Mouse (Mus musculus) heart, embryonic 12.5 days (tissue): Measurements from ENCODE around the gene Urb1. TPM values are rescaled to one million over a fixed set of nuclear protein-coding genes. Genes with fewer than 3 reads are reported as not detected.

Experiments used
- ATAC-seq: fragments of 200-750 bp; cut with Nextera tagmentation; 2 replicates; pipeline ENCODE4 v1.8.0; 2017; ENCODE audit warnings: moderate TSS enrichment, moderate library complexity; ENCODE audit not compliant: insufficient number of reproducible peaks, low FRiP score
- H3K27ac ChIP-seq: fragments of 300-500 bp; sonication (generic); 2 replicates; pipeline ENCODE4 v1.5.1; 2016; ENCODE audit warnings: mild to moderate bottlenecking, moderate library complexity; ENCODE audit not compliant: poor library complexity, severe bottlenecking
- H3K27me3 ChIP-seq: fragments of 300-500 bp; sonication (generic); replicated peaks from 2 replicates; pipeline ENCODE4 v1.6.1; 2016; ENCODE audit warnings: mild to moderate bottlenecking, moderate library complexity
- H3K36me3 ChIP-seq: fragments of 300-500 bp; sonication (generic); 2 replicates; pipeline ENCODE4 v1.6.1; 2016; ENCODE audit warnings: mild to moderate bottlenecking, moderate library complexity
- H3K4me1 ChIP-seq: fragments of 300-500 bp; sonication (generic); replicated peaks from 2 replicates; pipeline ENCODE4 v1.6.1; 2016; ENCODE audit warnings: mild to moderate bottlenecking
- H3K4me2 ChIP-seq: fragments of 300-500 bp; sonication (generic); 2 replicates; pipeline ENCODE4 v1.6.1; 2016; ENCODE audit warnings: mild to moderate bottlenecking, moderate library complexity
- H3K4me3 ChIP-seq: fragments of 300-500 bp; sonication (generic); 2 replicates; pipeline ENCODE4 v1.5.1; 2016; ENCODE audit warnings: mild to moderate bottlenecking
- H3K9ac ChIP-seq: fragments of 300-500 bp; sonication (generic); 2 replicates; pipeline ENCODE4 v1.6.1; 2016; ENCODE audit warnings: mild to moderate bottlenecking, moderate library complexity
- H3K9me3 ChIP-seq: fragments of 300-500 bp; sonication (generic); replicated peaks from 2 replicates; pipeline ENCODE4 v1.6.1; 2016; ENCODE audit warnings: mild to moderate bottlenecking, moderate library complexity
- WGBS: fragments of 180-500 bp; shearing (Covaris S2); methylation state at CpG from one replicate; pipeline ENCODE4 v1.1.7; 2016; 5-methylcytosine and 5-hydroxymethylcytosine counted together
- polyA plus RNA-seq: library from polyadenylated mRNA; unstranded; fragments of >200 nt; fragmentation: Nextera tagmentation; extraction: Ambion mirVana; gene quantifications from 2 replicates; pipeline ENCODE4 v1.2.1, GENCODE M21; 2016

Urb1 gene
- polyA plus RNA-seq: 8.4 and 9.2 TPM in 2 replicates

GRCm38 (mm10) chr16:90809975-90810715, at the start of gene Urb1:
Urb1 (minus strand) TSS chr16:90810413.
- Histone ChIP-seq H3K4me2 (peak within 1 kb of the TSS; percentile 70), H3K9ac (peak within 1 kb of the TSS; percentile 66; the same call in 1 of the 2 replicates), H3K9me3 (no peaks in the 10 kb centered on the region), H3K27me3 (no peaks in the 10 kb centered on the region), H3K27ac (peak within 1 kb of the TSS; percentile 70), H3K4me1 (peaks cover 21% of the 10 kb centered on the region), H3K4me3 (peak within 1 kb of the TSS; percentile 63), H3K36me3 (peaks cover 3% of the 10 kb centered on the region)
- WGBS: under 1% methylated on average over 47 of the region's 47 CpGs
- ATAC-seq: peak; percentile 97

GRCm38 (mm10) chr16:90858206-90858605, 48.0 kb upstream of the Urb1 start:
- H3K4me3 ChIP-seq: no peak overlapping the region
- no peaks in the 10 kb centered on the region for H3K27me3 ChIP-seq
- no peaks in the 10 kb centered on the region for H3K9me3 ChIP-seq
- H3K9ac ChIP-seq: no peak overlapping the region
- H3K27ac ChIP-seq: no peak overlapping the region
- no peaks in the 10 kb centered on the region for H3K36me3 ChIP-seq
- no peak overlapping the region for H3K4me2 ChIP-seq
- no peaks in the 10 kb centered on the region for H3K4me1 ChIP-seq
- no peak for ATAC-seq
- 81% methylated on average over 4 of the region's 4 CpGs for WGBS

GRCm38 (mm10) chr16:90856552-90857200, 46.5 kb upstream of the Urb1 start:
- WGBS: 80% methylated on average over 6 of the region's 6 CpGs
- Histone ChIP-seq H3K27me3 (no peaks in the 10 kb centered on the region), H3K9me3 (no peaks in the 10 kb centered on the region), H3K4me2 (no peak overlapping the region), H3K36me3 (no peaks in the 10 kb centered on the region), H3K4me3 (no peak overlapping the region), H3K9ac (no peak overlapping the region), H3K27ac (no peak overlapping the region), H3K4me1 (no peaks in the 10 kb centered on the region)
- ATAC-seq: no peak

GRCm38 (mm10) chr16:90851621-90852334, 41.6 kb upstream of the Urb1 start:
- H3K9me3 ChIP-seq: no peaks in the 10 kb centered on the region
- H3K27me3 ChIP-seq: no peaks in the 10 kb centered on the region
- no peak overlapping the region for H3K4me2 ChIP-seq
- H3K27ac ChIP-seq: no peak overlapping the region
- H3K4me1 ChIP-seq: peaks cover 19% of the 10 kb centered on the region
- H3K9ac ChIP-seq: no peak overlapping the region
- WGBS: 62% methylated on average over 11 of the region's 11 CpGs
- no peak overlapping the region for H3K4me3 ChIP-seq
- no peak for ATAC-seq
- H3K36me3 ChIP-seq: no peaks in the 10 kb centered on the region

GRCm38 (mm10) chr16:90850881-90851280, 40.7 kb upstream of the Urb1 start:
- H3K9me3 ChIP-seq: no peaks in the 10 kb centered on the region
- H3K4me3 ChIP-seq: no peak overlapping the region
- peaks cover 20% of the 10 kb centered on the region for H3K4me1 ChIP-seq
- H3K36me3 ChIP-seq: no peaks in the 10 kb centered on the region
- 69% methylated on average over 7 of the region's 7 CpGs for WGBS
- ATAC-seq: no peak
- no peaks in the 10 kb centered on the region for H3K27me3 ChIP-seq
- H3K9ac ChIP-seq: no peak overlapping the region
- H3K27ac ChIP-seq: no peak overlapping the region
- no peak overlapping the region for H3K4me2 ChIP-seq

GRCm38 (mm10) chr16:90849262-90849661, 39.0 kb upstream of the Urb1 start:
- no peak overlapping the region for H3K9ac ChIP-seq
- WGBS: 41% methylated on average over 12 of the region's 12 CpGs
- no peak overlapping the region for H3K4me3 ChIP-seq
- H3K9me3 ChIP-seq: no peaks in the 10 kb centered on the region
- H3K4me1 ChIP-seq: peaks cover 34% of the 10 kb centered on the region
- H3K27me3 ChIP-seq: no peaks in the 10 kb centered on the region
- no peak for ATAC-seq
- no peak overlapping the region for H3K27ac ChIP-seq
- no peaks in the 10 kb centered on the region for H3K36me3 ChIP-seq
- no peak overlapping the region for H3K4me2 ChIP-seq

- Histone ChIP-seq H3K36me3 (no peaks in the 10 kb centered on the region), H3K27me3 (no peaks in the 10 kb centered on the region), H3K9ac (no peak overlapping the region), H3K4me2 (no peak overlapping the region), H3K4me1 (peaks cover 37% of the 10 kb centered on the region), H3K27ac (no peak overlapping the region), H3K9me3 (no peaks in the 10 kb centered on the region), H3K4me3 (no peak overlapping the region)
- no peak for ATAC-seq
- WGBS: 79% methylated on average over 7 of the region's 7 CpGs
Measured at GRCm38 (mm10) chr16:90848697-90849096, 38.5 kb upstream of the Urb1 start.

- Histone ChIP-seq H3K4me2 (no peak overlapping the region), H3K27ac (no peak overlapping the region), H3K27me3 (peaks cover 4% of the 10 kb centered on the region; the same call in 1 of the 2 replicates), H3K4me1 (peaks cover 52% of the 10 kb centered on the region), H3K9ac (no peak overlapping the region), H3K4me3 (no peak overlapping the region), H3K36me3 (no peaks in the 10 kb centered on the region), H3K9me3 (no peaks in the 10 kb centered on the region)
- ATAC-seq: no peak
- 90% methylated on average over 13 of the region's 13 CpGs for WGBS
Measured at GRCm38 (mm10) chr16:90845591-90845990, 35.4 kb upstream of the Urb1 start.

GRCm38 (mm10) chr16:90845038-90845437, 34.8 kb upstream of the Urb1 start:
- WGBS: 43% methylated on average over 6 of the region's 6 CpGs
- no peak; the same call in 1 of the 2 replicates for ATAC-seq

GRCm38 (mm10) chr16:90842164-90842563, 32.0 kb upstream of the Urb1 start:
- no peak for ATAC-seq
- peaks cover 7% of the 10 kb centered on the region; the same call in 1 of the 2 replicates for H3K27me3 ChIP-seq
- no peak overlapping the region for H3K4me2 ChIP-seq
- WGBS: 69% methylated on average over 9 of the region's 9 CpGs
- no peaks in the 10 kb centered on the region for H3K36me3 ChIP-seq
- H3K4me3 ChIP-seq: no peak overlapping the region
- no peak overlapping the region for H3K9ac ChIP-seq
- H3K27ac ChIP-seq: no peak overlapping the region
- H3K9me3 ChIP-seq: no peaks in the 10 kb centered on the region
- H3K4me1 ChIP-seq: peaks cover 44% of the 10 kb centered on the region

More at GRCm38 (mm10) chr16:90845038-90845437, 34.8 kb upstream of the Urb1 start:
- H3K4me1 ChIP-seq: peaks cover 52% of the 10 kb centered on the region
- peak overlapping the region; percentile 3; the same call in 1 of the 2 replicates for H3K4me2 ChIP-seq
- H3K27ac ChIP-seq: peak overlapping the region; percentile 55
- no peaks in the 10 kb centered on the region for H3K9me3 ChIP-seq
- no peaks in the 10 kb centered on the region for H3K36me3 ChIP-seq
- no peak overlapping the region for H3K9ac ChIP-seq
- peaks cover 4% of the 10 kb centered on the region; the same call in 1 of the 2 replicates for H3K27me3 ChIP-seq
- H3K4me3 ChIP-seq: no peak overlapping the region

- Histone ChIP-seq H3K4me3 (no peak overlapping the region), H3K27ac (no peak overlapping the region), H3K4me2 (no peak overlapping the region), H3K9ac (no peak overlapping the region), H3K9me3 (no peaks in the 10 kb centered on the region), H3K4me1 (peaks cover 20% of the 10 kb centered on the region), H3K36me3 (no peaks in the 10 kb centered on the region), H3K27me3 (peaks cover 14% of the 10 kb centered on the region)
- WGBS: 56% methylated on average over 8 of the region's 8 CpGs
- no peak for ATAC-seq
Measured at GRCm38 (mm10) chr16:90837431-90837830, 27.2 kb upstream of the Urb1 start.
